Mouse (Mus musculus) T-helper 1 cell (primary cell): Measurements from ENCODE around the gene Nfkbid.

Experiments used
- in situ Hi-C: fragments of 300-600 bp; cut with MboI, MseI; formaldehyde crosslinking; loops from one replicate; pipeline ENCODE4 v1.15.1; 2025; ENCODE audit warnings: high pct_unique_total_duplicates

The Nfkbid gene

GRCm38 (mm10) chr7:30423071-30423641, 1.6 kb downstream of the Nfkbid start:
- in situ Hi-C loops: loop anchor here (10.0 kb wide), 1 partner anchor 1598 kb away; the partner anchor contains the start of gene Ech1

- in situ Hi-C loops: loop anchor here (10.0 kb wide), 1 partner anchor 1605 kb away; the partner anchor contains the start of gene Ech1
These were observed 7.8 kb downstream of the Nfkbid start for GRCm38 (mm10) chr7:30429327-30429726.

DNA sequence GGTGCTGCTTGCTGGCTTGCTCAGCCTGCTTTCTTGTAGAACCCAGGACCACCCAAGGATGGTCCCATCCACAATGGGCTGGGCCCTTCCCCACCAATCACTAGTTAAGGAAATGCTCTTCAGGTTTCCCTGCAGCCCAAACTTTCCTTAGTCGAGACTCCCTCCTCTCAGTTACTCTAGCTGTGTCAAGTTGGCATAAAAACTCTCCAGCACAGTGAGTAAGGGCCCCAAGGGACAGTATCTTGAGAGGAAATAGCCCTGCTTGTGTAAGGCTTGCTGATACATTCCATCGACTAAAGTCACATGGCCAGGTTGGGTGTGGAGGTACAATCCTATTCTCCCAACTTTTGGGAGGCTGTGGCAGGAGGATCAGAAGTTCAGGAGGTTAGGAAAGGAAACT, 8.7 kb downstream of the Nfkbid start:
- in situ Hi-C loops: no loop called here

GRCm38 (mm10) chr7:30431793-30432192, 10.3 kb downstream of the Nfkbid start:
- in situ Hi-C loops: no loop called here

GRCm38 (mm10) chr7:30434238-30434637, 12.7 kb downstream of the Nfkbid start:
- in situ Hi-C loops: no loop called here

DNA sequence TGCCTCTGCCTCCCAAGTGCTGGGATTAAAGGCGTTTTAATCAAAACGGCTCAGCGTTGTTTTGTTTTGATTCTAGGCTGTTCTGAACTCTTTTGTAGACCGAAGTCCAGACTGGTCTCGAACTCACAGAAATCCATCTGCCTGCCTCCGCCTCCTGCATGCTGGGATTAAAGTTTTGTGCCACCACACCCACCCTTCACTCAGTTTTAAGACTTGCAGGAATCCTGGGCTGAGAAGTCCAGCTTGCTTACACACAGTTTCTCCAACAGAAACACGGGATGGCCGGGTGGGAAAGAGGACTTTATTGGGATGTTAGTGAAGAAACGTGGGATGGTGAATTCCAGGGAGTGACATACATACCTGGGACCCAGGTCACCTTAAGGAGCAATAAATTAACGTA, 13.2 kb downstream of the Nfkbid start:
- in situ Hi-C loops: loop anchor here (5.0 kb wide), 1 partner anchor 72 kb away; the partner anchor contains the start of gene Lrfn3

DNA sequence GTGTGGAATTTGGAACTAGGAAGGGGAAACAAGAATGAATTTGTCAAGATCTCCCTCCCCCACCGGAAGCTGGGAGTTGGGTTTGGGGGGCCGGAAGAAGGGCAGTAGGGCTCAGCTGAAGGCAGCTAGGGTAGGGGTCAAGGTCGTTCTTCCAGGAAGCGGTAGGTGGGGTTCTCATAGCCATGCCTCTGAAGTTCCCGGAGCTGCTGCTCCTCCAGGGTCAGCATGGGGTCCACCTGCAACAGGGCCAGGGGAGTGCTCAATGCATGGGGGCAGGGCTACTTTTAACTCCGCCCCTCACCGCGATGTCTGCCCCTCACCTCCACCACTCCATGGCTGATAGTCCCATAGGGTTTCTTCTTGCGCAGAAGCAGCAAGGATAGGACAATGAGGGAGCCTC, 13.6 kb downstream of the Nfkbid start:
- in situ Hi-C loops: loop anchor here (5.0 kb wide), 1 partner anchor 73 kb away; the partner anchor contains the start of gene Lrfn3

GRCm38 (mm10) chr7:30436879-30437278, 15.3 kb downstream of the Nfkbid start:
- in situ Hi-C loops: loop anchor here (5.0 kb wide), 1 partner anchor 75 kb away; the partner anchor contains the start of gene Lrfn3

GRCm38 (mm10) chr7:30439734-30440133, 18.2 kb downstream of the Nfkbid start:
- in situ Hi-C loops: loop anchor here (5.0 kb wide), 1 partner anchor 77 kb away; the partner anchor contains the start of gene Lrfn3

GRCm38 (mm10) chr7:30440697-30441096, 19.2 kb downstream of the Nfkbid start:
- in situ Hi-C loops: no loop called here

DNA sequence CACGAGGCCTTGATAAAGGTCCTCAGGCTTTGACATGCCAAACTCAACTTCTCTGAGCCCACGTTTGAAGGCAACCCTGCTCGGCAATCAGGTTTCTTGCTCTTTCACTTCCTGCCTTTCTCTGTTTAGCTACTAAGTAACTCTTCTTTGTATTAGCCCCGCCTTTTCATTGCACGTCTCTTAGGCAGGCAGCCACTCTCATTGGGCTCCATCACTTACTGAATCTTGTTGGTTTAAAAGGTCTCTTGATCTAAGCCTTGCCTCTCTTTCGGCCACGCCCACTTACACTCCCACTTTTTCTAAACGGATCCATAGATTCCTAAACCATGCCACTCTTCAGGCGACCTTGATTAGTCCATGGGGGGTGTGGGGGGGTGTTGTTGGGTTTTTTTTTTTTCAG, 22.2 kb downstream of the Nfkbid start:
- in situ Hi-C loops: no loop called here

GRCm38 (mm10) chr7:30444154-30444970, 22.8 kb downstream of the Nfkbid start:
- in situ Hi-C loops: no loop called here

DNA sequence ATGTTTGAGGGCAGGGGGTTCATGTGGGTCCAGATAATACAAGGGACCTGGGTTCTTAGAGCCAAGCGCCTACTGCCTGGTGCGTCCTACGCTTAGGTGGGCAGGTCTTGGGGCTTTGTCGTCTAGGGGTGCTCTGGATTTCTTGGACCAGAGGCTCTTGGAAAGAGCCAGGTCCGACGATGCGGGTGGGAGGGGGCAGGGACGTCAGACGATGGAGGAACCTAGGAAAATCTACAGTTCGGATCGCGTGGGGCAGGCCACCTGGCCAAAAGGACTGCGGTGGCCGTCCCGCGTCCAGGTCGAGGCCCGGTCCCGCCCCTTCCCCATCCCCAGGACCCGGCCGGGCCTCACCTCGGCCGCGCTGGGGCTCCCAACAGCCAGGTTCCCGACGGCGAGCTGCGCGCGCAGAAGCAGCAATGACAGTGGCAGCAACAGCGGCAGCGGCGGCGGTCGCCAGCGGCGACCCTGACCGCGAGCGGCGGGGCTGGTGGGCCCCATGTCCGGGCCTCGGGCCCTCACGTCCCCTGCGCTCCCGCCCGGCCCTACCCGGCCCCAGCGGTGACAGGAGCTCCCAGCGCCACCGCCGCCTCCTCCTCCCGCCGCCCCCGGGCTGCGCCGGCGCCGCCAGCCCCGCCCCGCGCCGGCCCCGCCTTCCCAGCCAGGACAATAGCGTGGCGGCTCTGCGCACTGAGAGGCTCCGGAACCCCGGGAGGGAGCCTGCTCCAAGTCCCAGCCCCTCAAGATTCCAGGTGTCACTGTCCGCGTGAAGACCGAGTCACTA, 23.6 kb downstream of the Nfkbid start, which contains the start of gene Aplp1:
Aplp1 (minus strand) TSS at position 565 of the 781 bp plus-strand sequence.
- in situ Hi-C loops: no loop called here

- in situ Hi-C loops: no loop called here
These were observed 28.7 kb downstream of the Nfkbid start for GRCm38 (mm10) chr7:30450241-30450640.

DNA sequence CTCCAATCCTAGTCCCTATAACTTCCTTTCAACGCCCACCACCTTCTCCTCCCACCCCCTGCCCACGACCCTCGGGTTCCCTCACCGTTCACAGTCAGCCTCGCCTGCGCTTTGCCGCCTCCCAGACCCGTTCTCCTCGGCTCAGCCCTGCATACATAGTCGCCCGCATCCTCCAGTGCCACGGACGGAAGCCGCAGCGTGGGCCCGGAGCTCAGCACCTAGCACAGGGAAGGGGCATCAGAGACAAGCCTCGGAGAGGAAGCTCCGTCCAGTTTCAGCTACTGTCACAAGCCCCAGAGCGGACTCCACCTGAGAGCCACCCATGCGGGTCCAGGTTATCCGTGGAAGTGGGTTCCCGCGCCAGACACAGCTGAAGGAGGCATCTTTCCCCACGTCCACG, 31.8 kb downstream of the Nfkbid start:
- in situ Hi-C loops: no loop called here

GRCm38 (mm10) chr7:30453766-30454165, 32.2 kb downstream of the Nfkbid start:
- in situ Hi-C loops: no loop called here

GRCm38 (mm10) chr7:30454259-30454658, 32.7 kb downstream of the Nfkbid start:
- in situ Hi-C loops: no loop called here

DNA sequence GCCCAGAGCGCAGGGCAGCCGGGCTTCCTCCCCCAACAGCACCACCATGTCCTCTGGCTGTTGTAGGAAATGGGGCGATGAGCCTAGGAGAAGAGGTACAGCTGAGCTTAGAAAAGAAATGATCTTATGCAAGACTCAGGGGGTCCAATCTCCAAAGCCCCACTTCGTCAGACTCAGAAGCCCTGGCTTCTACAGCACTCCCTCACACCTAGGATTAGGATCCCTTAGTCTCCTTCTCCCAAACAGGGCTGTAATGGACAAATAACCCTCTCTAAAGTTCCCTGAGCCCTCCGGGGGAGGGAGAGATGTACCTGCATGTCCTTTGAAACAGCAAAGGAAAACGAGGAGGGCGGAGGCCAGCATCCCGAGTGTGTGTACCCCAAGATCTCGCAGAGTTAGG, 35.0 kb downstream of the Nfkbid start:
- in situ Hi-C loops: no loop called here

GRCm38 (mm10) chr7:30456911-30457628, 35.5 kb downstream of the Nfkbid start:
- in situ Hi-C loops: no loop called here

- in situ Hi-C loops: no loop called here
These were observed 36.2 kb downstream of the Nfkbid start, which contains the start of the genes Kirrel2 and Nphs1 for GRCm38 (mm10) chr7:30457629-30458330. Kirrel2 (minus strand) TSS chr7:30457690. Nphs1 (plus strand) TSS chr7:30458315.
